Mouse (Mus musculus): Measurements from ENCODE around the gene Stn1. TPM values are rescaled to one million over a fixed set of nuclear protein-coding genes. Genes with fewer than 3 reads are reported as not detected.

Stn1 gene
- total and polyA plus RNA-seq, 2 experiments from 2014 or later = 19.5 to 28.1 TPM

DNA sequence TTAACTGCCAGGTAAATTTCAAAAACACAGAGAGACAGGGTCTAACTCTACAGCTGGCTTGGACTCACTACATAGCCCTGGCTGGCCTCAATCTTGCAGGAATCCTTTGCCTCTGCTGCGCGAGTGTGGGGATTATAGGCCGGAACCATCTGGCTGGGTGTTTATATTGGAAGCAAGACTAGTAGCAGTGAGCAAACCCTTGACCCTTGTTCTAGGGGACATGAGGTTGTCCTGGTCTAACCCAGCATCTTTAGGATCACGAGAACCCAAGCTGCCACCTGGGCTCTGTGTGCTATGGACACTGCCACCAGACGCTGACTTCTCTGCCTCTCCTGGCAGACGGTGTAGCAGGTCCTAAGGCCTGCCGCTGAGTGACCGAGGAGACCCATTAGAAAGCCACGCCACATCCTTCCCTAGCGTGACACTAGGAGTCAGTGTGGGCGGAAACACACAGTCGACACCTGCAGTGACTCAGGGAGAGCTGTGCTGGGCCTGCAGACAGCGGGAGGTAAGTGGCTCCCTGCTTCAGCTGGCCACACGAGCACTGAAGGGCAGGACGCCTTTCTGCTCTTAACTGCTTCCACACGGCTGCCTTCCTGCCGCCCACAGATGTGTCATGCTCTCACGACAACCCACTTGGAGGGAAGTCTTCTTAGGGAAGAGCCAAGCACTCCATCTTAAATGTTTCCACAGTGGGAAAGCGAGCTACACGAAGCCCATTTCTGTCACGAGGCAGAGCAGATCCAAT is 10.9 kb downstream of the Stn1 start:
- H3K4me3 ChIP-seq (ENCODE audit: low read depth, low read length) = no peak overlapping the region
- no peaks in the 10 kb centered on the region for H3K9me3 ChIP-seq (ENCODE audit: low read length)
- ATAC-seq (ENCODE audit: low FRiP score) (no peak), DNase-seq (ENCODE audit: low spot score) (no peak)
- no peak for TF ChIP-seq CTCF (IDR thresholded peaks at IDR 0.05)
- H3K27me3 ChIP-seq (ENCODE audit: insufficient read depth, low read length) = no peaks in the 10 kb centered on the region
- WGBS = 85% methylated on average over 21 of the region's 21 CpGs
- H3K27ac ChIP-seq (ENCODE audit: low read depth, low read length) = no peak overlapping the region
- H3K36me3 ChIP-seq (ENCODE audit: insufficient read depth, low read length) = peaks cover 5% of the 10 kb centered on the region; the same call in 1 of the 2 replicates
- H3K4me1 ChIP-seq (ENCODE audit: insufficient read depth, low read length) = no peaks in the 10 kb centered on the region
- H3K9ac ChIP-seq (replicated peaks; ENCODE audit: low read length, poor library complexity, severe bottlenecking) = no peak overlapping the region; the same call in 1 of the 2 replicates
- H3K4me2 ChIP-seq (ENCODE audit: low read depth, low read length, poor library complexity, severe bottlenecking) = no peak overlapping the region

DNA sequence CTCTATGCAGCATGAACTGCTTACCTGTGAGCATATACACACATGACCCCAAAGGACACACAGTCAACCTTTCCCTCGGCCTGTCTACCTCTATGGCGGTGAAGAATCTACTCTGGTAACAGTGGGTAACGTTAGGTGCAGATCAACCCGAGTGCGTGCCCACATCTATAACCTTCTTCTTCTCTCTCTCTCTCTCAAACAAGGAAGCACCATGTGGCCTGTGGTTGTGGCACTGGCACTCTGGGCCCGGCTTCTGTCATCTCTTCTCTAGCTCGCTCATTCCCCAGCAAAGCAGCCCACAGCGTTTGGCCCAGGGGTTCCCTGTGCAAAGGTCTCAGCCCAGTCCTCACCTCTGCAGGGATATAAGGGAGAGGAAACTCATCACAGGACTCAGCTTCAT is 12.4 kb downstream of the Stn1 start:
- H3K9ac ChIP-seq (replicated peaks; ENCODE audit: low read length, poor library complexity, severe bottlenecking) = no peak overlapping the region
- peaks cover 5% of the 10 kb centered on the region; the same call in 1 of the 2 replicates for H3K36me3 ChIP-seq (ENCODE audit: insufficient read depth, low read length)
- H3K4me2 ChIP-seq (ENCODE audit: low read depth, low read length, poor library complexity, severe bottlenecking) = no peak overlapping the region
- no peak for DNase-seq (ENCODE audit: low spot score)
- H3K27me3 ChIP-seq (ENCODE audit: insufficient read depth, low read length) = no peaks in the 10 kb centered on the region
- 95% methylated on average over 8 of the region's 8 CpGs for WGBS
- no peak for ATAC-seq (ENCODE audit: low FRiP score)
- H3K9me3 ChIP-seq (ENCODE audit: low read length) = no peaks in the 10 kb centered on the region
- H3K4me1 ChIP-seq (ENCODE audit: insufficient read depth, low read length) = no peaks in the 10 kb centered on the region
- H3K27ac ChIP-seq (ENCODE audit: low read depth, low read length) = no peak overlapping the region
- TF ChIP-seq CTCF (IDR thresholded peaks at IDR 0.05) = no peak
- H3K4me3 ChIP-seq (ENCODE audit: low read depth, low read length) = no peak overlapping the region

GRCm38 (mm10) chr19:47521403-47521802 is 15.9 kb downstream of the Stn1 start:
- 86% methylated on average over 5 of the region's 5 CpGs for WGBS
- H3K9ac ChIP-seq (replicated peaks; ENCODE audit: low read length, poor library complexity, severe bottlenecking) = no peak overlapping the region
- H3K27me3 ChIP-seq (ENCODE audit: insufficient read depth, low read length) = no peaks in the 10 kb centered on the region
- TF ChIP-seq CTCF (IDR thresholded peaks at IDR 0.05) = no peak
- peaks cover 5% of the 10 kb centered on the region; the same call in 1 of the 2 replicates for H3K36me3 ChIP-seq (ENCODE audit: insufficient read depth, low read length)
- no peak overlapping the region for H3K4me2 ChIP-seq (ENCODE audit: low read depth, low read length, poor library complexity, severe bottlenecking)
- no peaks in the 10 kb centered on the region for H3K4me1 ChIP-seq (ENCODE audit: insufficient read depth, low read length)
- ATAC-seq (ENCODE audit: low FRiP score) = no peak
- H3K4me3 ChIP-seq (ENCODE audit: low read depth, low read length) = no peak overlapping the region
- H3K9me3 ChIP-seq (ENCODE audit: low read length) = no peaks in the 10 kb centered on the region
- H3K27ac ChIP-seq (ENCODE audit: low read depth, low read length) = no peak overlapping the region
- DNase-seq (ENCODE audit: low spot score) = no peak

DNA sequence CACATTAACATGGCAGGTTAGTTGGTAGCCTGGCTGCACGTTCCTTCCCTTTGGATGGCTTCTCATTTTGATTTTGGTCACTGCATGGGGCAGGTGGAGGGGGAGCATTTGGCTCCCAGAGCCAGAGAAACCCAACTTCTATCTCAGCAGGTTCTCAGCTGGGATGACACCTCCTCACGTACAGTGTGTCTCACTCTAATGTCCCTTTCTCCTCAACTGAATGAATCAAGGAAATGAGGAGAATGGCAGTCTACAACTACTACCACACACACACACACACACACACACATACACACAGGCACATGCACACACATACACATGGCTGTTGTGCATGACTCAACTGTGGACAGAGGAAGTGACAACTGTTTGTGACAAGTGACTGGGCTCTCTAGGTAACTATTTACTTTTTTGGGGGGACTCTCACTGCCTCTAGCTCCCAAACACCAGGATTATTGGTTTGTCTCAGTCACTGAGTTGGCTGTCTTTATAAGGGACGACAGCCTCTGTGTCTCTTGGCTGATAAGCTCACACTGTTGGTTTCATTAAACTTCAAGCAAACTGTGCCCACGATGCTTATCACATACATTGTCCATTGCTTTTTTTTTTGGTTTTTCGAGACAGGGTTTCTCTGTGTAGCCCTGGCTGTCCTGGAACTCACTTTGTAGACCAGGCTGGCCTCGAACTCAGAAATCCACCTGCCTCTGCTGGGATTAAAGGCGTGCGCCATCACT is 18.0 kb downstream of the Stn1 start:
- TF ChIP-seq CTCF (IDR thresholded peaks at IDR 0.05) = no peak
- ATAC-seq (ENCODE audit: low FRiP score) = no peak
- H3K27ac ChIP-seq (ENCODE audit: low read depth, low read length) = no peak overlapping the region
- no peaks in the 10 kb centered on the region for H3K27me3 ChIP-seq (ENCODE audit: insufficient read depth, low read length)
- H3K9ac ChIP-seq (replicated peaks; ENCODE audit: low read length, poor library complexity, severe bottlenecking) = no peak overlapping the region
- no peak for DNase-seq (ENCODE audit: low spot score)
- no peak overlapping the region for H3K4me2 ChIP-seq (ENCODE audit: low read depth, low read length, poor library complexity, severe bottlenecking)
- no peaks in the 10 kb centered on the region for H3K9me3 ChIP-seq (ENCODE audit: low read length)
- no peaks in the 10 kb centered on the region for H3K4me1 ChIP-seq (ENCODE audit: insufficient read depth, low read length)
- H3K36me3 ChIP-seq (ENCODE audit: insufficient read depth, low read length) = peaks cover 11% of the 10 kb centered on the region; the same call in 1 of the 2 replicates
- 90% methylated on average over 8 of the region's 8 CpGs for WGBS
- H3K4me3 ChIP-seq (ENCODE audit: low read depth, low read length) = no peak overlapping the region

GRCm38 (mm10) chr19:47518475-47519162 is 18.7 kb downstream of the Stn1 start:
- no peak overlapping the region for H3K27ac ChIP-seq (ENCODE audit: low read depth, low read length)
- no peak overlapping the region for H3K9ac ChIP-seq (replicated peaks; ENCODE audit: low read length, poor library complexity, severe bottlenecking)
- no peak overlapping the region for H3K4me3 ChIP-seq (ENCODE audit: low read depth, low read length)
- no peaks in the 10 kb centered on the region for H3K4me1 ChIP-seq (ENCODE audit: insufficient read depth, low read length)
- no peak for TF ChIP-seq CTCF (IDR thresholded peaks at IDR 0.05)
- H3K9me3 ChIP-seq (ENCODE audit: low read length) = no peaks in the 10 kb centered on the region
- ATAC-seq (ENCODE audit: low FRiP score) = no peak
- H3K27me3 ChIP-seq (ENCODE audit: insufficient read depth, low read length) = no peaks in the 10 kb centered on the region
- no peak for DNase-seq (ENCODE audit: low spot score)
- H3K36me3 ChIP-seq (ENCODE audit: insufficient read depth, low read length) = peaks cover 14% of the 10 kb centered on the region; the same call in 1 of the 2 replicates
- 76% methylated on average over 24 of the region's 24 CpGs for WGBS
- no peak overlapping the region for H3K4me2 ChIP-seq (ENCODE audit: low read depth, low read length, poor library complexity, severe bottlenecking)
